16 mouse cellular contexts compared by ENCODE assay signal in the genomic region with DNA sequence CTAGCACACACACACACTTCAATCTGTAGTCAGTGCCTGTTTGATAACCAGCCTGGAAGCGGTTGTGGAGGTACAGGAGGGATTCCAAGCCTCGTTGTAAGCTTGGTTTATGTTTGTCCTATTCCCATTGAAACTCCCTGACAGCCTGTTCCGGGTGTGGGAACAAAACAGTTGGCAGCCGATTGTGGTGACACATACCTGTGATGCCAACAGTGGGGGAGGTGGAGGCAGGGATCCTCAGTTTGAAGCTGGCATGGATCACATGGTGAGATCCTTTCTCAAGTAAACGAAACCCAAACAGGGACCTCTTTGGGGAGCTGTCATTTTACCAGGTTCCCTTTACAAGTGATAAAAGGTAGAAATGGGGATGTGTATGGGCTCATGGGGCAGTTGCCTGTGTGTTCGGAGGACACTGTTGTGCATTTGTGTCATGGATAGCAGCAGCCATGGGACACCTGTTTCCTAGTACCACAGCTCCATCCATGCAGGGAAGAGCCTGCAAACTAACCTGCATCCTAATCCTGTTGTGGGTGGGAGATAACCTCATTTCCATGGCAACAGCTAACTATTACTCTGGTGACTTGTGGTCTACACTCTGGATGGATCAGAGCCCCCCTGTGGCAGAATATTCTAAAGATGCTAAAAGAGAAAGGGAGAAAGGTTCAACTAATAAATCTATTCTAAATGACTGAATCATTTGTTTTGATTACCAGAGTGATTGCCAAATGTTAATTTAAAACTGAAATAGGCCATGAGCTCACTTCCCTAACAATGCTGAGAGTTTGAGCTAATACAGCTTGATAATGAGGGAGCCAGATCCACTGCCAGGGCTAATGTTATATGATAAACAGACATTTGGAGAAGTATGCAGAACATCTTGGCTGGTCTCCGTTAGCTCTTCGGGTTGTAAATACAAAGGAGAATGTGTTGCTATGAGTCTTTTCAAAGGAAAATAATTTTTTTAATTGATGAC. TPM values are rescaled to one million over a fixed set of nuclear protein-coding genes. Genes with fewer than 3 reads are reported as not detected.
DNase-seq lines count a peak whose midpoint lies in the region; ATAC-seq lines count a peak whose summit lies in the region.
"Had no signal": no experiment of that assay in that cellular context is flagged by ENCODE, and none has a peak within 500 bp of the region (broad histone marks: within the 10 kb centered on the region; RNA-seq: fewer than 3 reads in every experiment).

No protein-coding gene starts in this region.

- H3K36me3 ChIP-seq in forebrain, embryonic 14.5 days (ENCODE audit: control insufficient read depth, insufficient read depth, low read length): no peaks in the 10 kb centered on the region
- H3K36me3 ChIP-seq in forebrain, embryonic 10.5 days (replicated peaks): 0 out of 2 replicates have a peak, but pooled peaks cover 4% of the 10 kb centered on the region
- no peaks in the 10 kb centered on the region for H3K36me3 ChIP-seq in lung, embryonic 16.5 days (ENCODE audit: control insufficient read depth, insufficient read depth, low read length)
- H3K36me3 ChIP-seq: heart, embryonic 12.5 days; hindbrain, embryonic 12.5 days; midbrain, embryonic 15.5 days; neural tube, embryonic 13.5 days had no signal

- peak; percentile 57 for DNase-seq in forebrain, embryonic 14.5 days (ENCODE audit: low spot score)
- DNase-seq in forebrain, embryonic 10.5 days (ENCODE audit: extremely low spot score, low spot score): no peak
- DNase-seq in lung, postnatal 36 days: no peak
- peak; percentile 68 for DNase-seq in cerebellum, adult 9-11 months
- peak; percentile 17 to 36 for DNase-seq in layer of hippocampus, postnatal 14 days (ENCODE audit: low spot score in 2 of 2)
- no peak for DNase-seq in heart, postnatal 25 days (ENCODE audit: low spot score)
- no peak for DNase-seq in urinary bladder, postnatal 36 days (ENCODE audit: low spot score in 2 of 2)
- DNase-seq: adrenal gland, postnatal 36 days; gastrocnemius, postnatal 36 days; kidney, adult 11 months had no signal

- H3K9ac ChIP-seq in forebrain, embryonic 14.5 days (ENCODE audit: low read length): no peak overlapping the region
- H3K9ac ChIP-seq in lung, embryonic 16.5 days (ENCODE audit: low read length): no peak overlapping the region
- H3K9ac ChIP-seq: heart, embryonic 12.5 days; hindbrain, embryonic 12.5 days; midbrain, embryonic 15.5 days; neural tube, embryonic 13.5 days had no signal

- no peaks in the 10 kb centered on the region for H3K27me3 ChIP-seq in forebrain, embryonic 14.5 days (replicated peaks; ENCODE audit: control insufficient read depth, insufficient read depth, low read length)
- H3K27me3 ChIP-seq in forebrain, embryonic 10.5 days (ENCODE audit: poor library complexity, severe bottlenecking): no peaks in the 10 kb centered on the region
- no peaks in the 10 kb centered on the region for H3K27me3 ChIP-seq in lung, embryonic 16.5 days (ENCODE audit: control insufficient read depth, insufficient read depth, low read depth, low read length)
- H3K27me3 ChIP-seq: heart, embryonic 12.5 days; hindbrain, embryonic 12.5 days; midbrain, embryonic 15.5 days; neural tube, embryonic 13.5 days had no signal

- H3K9me3 ChIP-seq in forebrain, embryonic 14.5 days (replicated peaks; ENCODE audit: control insufficient read depth, low read length): no peaks in the 10 kb centered on the region
- H3K9me3 ChIP-seq in forebrain, embryonic 10.5 days: no peaks in the 10 kb centered on the region
- H3K9me3 ChIP-seq in lung, embryonic 16.5 days (ENCODE audit: control insufficient read depth, low read length): no peaks in the 10 kb centered on the region
- H3K9me3 ChIP-seq: heart, embryonic 12.5 days; hindbrain, embryonic 12.5 days; midbrain, embryonic 15.5 days; neural tube, embryonic 13.5 days had no signal

- H3K4me1 ChIP-seq in forebrain, embryonic 14.5 days (ENCODE audit: control insufficient read depth, insufficient read depth, low read length): no peaks in the 10 kb centered on the region
- H3K4me1 ChIP-seq in forebrain, embryonic 10.5 days: no peaks in the 10 kb centered on the region
- 0 out of 2 replicates have a peak, but pooled peaks cover 3% of the 10 kb centered on the region for H3K4me1 ChIP-seq in lung, embryonic 16.5 days (replicated peaks; ENCODE audit: control insufficient read depth, insufficient read depth, low read length)
- H3K4me1 ChIP-seq: hindbrain, embryonic 12.5 days; midbrain, embryonic 15.5 days; neural tube, embryonic 13.5 days had no signal

- 53% methylated on average over 8 of the region's 8 CpGs for WGBS in forebrain, embryonic 14.5 days
- WGBS in forebrain, embryonic 10.5 days: 86% methylated on average over 8 of the region's 8 CpGs
- WGBS in lung, embryonic 16.5 days: 64% methylated on average over 8 of the region's 8 CpGs

- H3K27ac ChIP-seq in forebrain, embryonic 14.5 days (ENCODE audit: low read depth, low read length): no peak overlapping the region
- H3K27ac ChIP-seq in forebrain, embryonic 10.5 days: no peak overlapping the region
- H3K27ac ChIP-seq in lung, embryonic 16.5 days (ENCODE audit: low read length): no peak overlapping the region
- H3K27ac ChIP-seq: hindbrain, embryonic 12.5 days; midbrain, embryonic 15.5 days; neural tube, embryonic 13.5 days had no signal

- ATAC-seq in forebrain, embryonic 14.5 days: peak; percentile 72; the same call in 1 of the 2 replicates
- peak; percentile 43; the same call in 1 of the 2 replicates for ATAC-seq in lung, embryonic 16.5 days (ENCODE audit: low read depth)
- ATAC-seq: midbrain, embryonic 15.5 days had no signal

- H3K4me3 ChIP-seq in forebrain, embryonic 14.5 days (ENCODE audit: low read depth, low read length): no peak overlapping the region
- no peak overlapping the region for H3K4me3 ChIP-seq in forebrain, embryonic 10.5 days
- H3K4me3 ChIP-seq in lung, embryonic 16.5 days (ENCODE audit: low read length): no peak overlapping the region
- H3K4me3 ChIP-seq: heart, embryonic 12.5 days; hindbrain, embryonic 12.5 days; midbrain, embryonic 15.5 days; neural tube, embryonic 13.5 days had no signal

- intact Hi-C loops in heart, postnatal 25 days (cut with DNase I): loop anchor here (2.0 kb wide), 1 partner anchor 103 kb away; no protein-coding TSS in a partner anchor

- H3K4me2 ChIP-seq in forebrain, embryonic 14.5 days (ENCODE audit: low read length): no peak overlapping the region
- no peak overlapping the region for H3K4me2 ChIP-seq in lung, embryonic 16.5 days (ENCODE audit: low read depth, low read length)
- H3K4me2 ChIP-seq: heart, embryonic 12.5 days; hindbrain, embryonic 12.5 days; liver, embryonic 11.5 days; midbrain, embryonic 15.5 days; neural tube, embryonic 13.5 days had no signal

RNA-seq across cellular contexts. Expression of gene Fhl1, which starts 22.0 kb away (rescaled TPM):
- 141 and 157 TPM in 2 replicates for polyA plus RNA-seq in forebrain, embryonic 14.5 days (2014; fragmentation: Nextera tagmentation; extraction: Ambion mirVana)
- polyA plus RNA-seq in forebrain, embryonic 10.5 days (2016; fragmentation: Nextera tagmentation; extraction: Ambion mirVana): 81.2 and 88.9 TPM in 2 replicates
- polyA plus RNA-seq in lung, embryonic 16.5 days (2015; fragmentation: Nextera tagmentation; extraction: Ambion mirVana): 545 and 603 TPM in 2 replicates
- total RNA-seq in layer of hippocampus, postnatal 14 days (2021): 100 to 1,000 TPM; 108 to 124 TPM
- total RNA-seq in heart, postnatal 25 days (2021): 100 to 1,000 TPM; 114 to 123 TPM

Comparison
In these comparisons a context has a peak if more than half of its experiments do, and no peak if none do; other contexts are left out.
1. DNase-seq: peak in forebrain, embryonic 14.5 days (single experiment), cerebellum, adult 9-11 months (single experiment) and layer of hippocampus, postnatal 14 days (2 of 2); none in forebrain, embryonic 10.5 days (single experiment), lung, postnatal 36 days (single experiment), heart, postnatal 25 days (single experiment) and urinary bladder, postnatal 36 days (0 of 2).